Mouse (Mus musculus) urinary bladder, postnatal 4 days (tissue): ENCODE data around the gene Jdp2.

ENCODE experiments used
- DNase-seq, 2 experiments: peaks; one replicate each; pipeline ENCODE4 v3.0.0; 2021 to 2022; ENCODE audit warnings: low spot score in 2 of 2

Gene Jdp2

GRCm38 (mm10) chr12:85601531-85601930, 2.7 kb downstream of the Jdp2 start:
- DNase-seq: no peak

- DNase-seq: no peak
Observed at GRCm38 (mm10) chr12:85602153-85602552, 3.3 kb downstream of the Jdp2 start.

- DNase-seq: no peak
Observed at GRCm38 (mm10) chr12:85602811-85603210, 4.0 kb downstream of the Jdp2 start.

DNA sequence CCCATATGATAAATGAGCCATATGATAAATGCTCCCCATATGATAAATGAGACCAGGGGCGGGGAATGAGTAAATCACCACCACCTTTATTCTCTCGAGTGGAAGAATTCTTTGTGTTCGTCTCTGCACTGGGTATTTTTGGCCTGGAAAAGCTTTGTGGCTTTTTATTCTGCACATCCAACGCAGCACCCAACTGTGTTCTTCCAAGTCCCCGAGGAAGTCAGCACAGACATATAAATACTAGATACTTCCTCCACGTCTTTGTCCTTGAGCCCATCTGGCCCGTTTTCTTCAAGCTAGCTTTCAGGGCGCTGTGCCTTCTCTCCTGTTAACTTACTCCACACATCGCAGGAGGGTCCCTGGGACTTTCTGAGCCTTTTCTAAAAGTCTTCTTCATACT, 4.9 kb downstream of the Jdp2 start:
- no peak for DNase-seq

DNA sequence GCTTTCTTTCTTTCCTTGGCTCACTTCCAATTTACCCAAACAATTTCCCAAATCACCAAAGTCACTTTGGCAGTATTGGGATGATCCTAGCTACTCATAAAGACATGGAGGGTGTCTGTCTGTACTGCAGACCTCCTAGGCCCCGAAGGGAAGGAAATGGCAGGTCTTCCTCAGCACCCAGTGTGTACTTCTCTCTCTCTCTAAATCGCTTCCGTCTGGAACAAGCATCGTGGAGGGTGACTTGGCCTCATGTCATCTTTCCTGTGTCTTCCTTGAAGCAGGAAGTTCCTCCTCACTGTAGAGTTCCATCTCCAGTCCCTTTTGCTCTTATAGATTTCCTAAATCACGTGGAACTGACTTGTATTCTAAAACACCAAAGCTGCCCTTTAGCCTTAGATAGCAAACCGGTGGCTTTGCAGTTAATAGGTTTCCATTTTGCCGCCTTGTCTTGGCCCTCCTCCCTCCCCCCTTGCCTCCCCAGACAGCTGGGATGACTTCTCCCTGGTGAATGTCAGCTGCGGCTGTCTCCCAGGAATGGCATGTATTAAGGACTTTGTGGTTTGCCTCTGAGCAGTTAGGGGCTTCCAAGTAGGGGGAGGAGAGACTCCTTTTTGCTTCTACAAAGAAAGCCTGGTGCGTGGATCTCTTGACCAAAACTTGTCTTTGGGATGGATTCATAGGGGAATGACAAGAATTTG, 5.6 kb downstream of the Jdp2 start:
- no peak for DNase-seq

DNA sequence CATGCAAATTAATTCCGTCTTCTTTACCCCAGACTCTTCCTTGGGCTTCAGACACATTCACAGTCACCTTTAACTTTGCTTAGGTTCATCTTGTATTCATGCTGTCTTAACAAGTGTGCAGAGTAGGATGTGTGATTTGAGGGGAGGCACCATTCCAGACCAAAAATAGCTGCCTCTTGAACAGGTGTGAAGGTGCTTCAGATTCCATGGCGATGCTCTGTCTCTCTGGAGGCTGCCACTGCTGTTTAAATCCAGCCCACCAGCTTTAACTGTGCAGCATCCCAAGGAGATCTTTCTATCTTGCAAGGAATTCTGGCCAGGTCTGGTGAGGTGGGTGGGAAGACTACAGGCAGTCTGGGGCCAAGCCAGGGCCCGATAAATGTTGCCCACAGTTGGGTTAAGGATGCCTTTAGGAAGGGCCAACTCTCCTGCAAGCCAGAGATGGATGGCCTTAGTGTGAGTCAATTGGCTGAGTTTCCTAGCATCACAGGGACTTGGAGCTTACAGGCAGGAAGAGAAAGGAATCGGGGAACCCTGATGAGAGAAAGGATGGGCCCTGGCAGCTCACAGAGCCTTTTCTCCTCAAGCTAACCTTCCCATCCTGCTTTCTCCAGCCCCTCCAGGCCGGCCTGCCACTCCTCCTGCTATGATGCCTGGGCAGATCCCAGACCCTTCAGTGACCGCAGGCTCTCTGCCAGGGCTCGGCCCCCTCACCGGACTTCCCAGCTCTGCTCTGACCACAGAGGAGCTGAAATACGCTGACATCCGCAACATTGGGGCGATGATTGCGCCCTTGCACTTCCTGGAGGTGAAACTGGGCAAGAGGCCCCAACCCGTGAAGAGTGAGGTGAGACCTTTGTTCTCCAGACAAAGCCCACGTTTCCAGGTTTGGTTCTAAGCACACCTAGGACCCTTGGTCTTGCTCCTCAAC, 9.0 kb downstream of the Jdp2 start:
- no peak for DNase-seq

GRCm38 (mm10) chr12:85610167-85610566, 11.3 kb downstream of the Jdp2 start:
- DNase-seq: no peak

- no peak for DNase-seq
Observed at GRCm38 (mm10) chr12:85614090-85614489, 15.3 kb downstream of the Jdp2 start.

DNA sequence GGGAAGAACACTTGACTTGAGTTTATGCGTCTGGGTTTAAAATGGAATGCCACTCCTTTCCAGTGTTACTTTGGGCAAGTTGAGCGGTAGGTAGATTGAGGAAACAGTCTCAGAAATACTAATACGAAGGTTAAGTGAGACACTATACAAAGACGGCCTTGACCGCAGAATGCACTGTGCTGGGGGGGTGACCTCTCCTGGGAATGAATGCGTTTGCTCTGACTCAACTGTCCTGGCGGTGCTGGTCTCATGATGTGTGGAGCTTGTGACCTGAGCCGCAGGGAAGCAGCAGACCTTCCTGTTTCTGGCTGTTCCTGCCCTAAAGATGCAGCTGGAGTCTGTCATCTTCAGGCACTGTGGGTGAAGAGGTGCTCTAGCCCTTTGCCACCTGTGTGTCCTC, 16.7 kb downstream of the Jdp2 start:
- DNase-seq: no peak

DNA sequence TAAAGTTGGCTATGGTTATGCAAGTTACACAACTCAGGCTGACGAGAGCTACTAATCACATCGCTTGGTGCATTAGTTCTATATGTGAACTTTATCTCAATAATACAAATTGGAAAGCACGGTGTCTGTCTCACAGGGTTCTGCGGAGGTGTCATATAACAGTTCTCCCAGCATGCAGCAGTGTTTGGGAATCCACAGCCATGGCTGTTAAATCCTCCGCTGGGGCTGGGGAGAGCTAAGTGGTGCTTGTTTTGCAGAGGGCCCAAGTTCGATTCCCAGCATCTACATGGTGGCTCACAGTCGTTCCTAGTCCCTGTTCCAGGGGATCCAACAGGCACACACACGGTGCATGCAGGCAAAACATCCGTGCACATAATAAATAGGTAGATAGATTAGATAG, 19.1 kb downstream of the Jdp2 start:
- DNase-seq: no peak

- no peak for DNase-seq
Observed at GRCm38 (mm10) chr12:85618430-85618829, 19.6 kb downstream of the Jdp2 start.

DNA sequence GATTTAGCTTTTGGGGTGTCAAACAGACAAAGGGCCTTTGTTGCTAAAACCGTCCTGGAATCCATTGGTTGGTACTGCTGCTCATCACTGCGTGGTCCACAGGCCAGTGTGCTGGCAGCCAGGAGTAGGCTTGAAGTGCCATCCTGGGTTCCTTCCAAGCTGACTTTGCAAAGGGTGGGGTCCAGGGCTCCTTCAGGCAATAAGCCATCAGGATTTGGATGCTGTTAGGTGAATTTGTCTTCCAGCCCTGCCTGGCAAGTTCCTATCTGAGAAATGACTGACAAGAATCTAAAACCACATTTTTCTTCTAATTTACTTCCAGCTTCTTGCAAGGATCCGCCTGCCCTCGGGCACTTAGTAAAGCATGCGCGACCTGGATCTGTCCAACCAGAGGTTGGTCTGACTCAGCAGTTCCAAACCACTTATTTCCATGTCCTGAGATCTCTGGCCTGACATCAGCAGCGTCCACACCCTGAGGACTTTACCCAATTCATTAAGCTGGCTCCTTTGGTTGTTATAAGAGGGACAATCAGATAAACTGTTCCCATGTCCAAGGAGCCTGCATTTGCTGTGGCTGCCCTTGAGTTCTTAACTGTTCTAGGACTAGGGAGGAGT, 20.6 kb downstream of the Jdp2 start:
- DNase-seq: no peak

DNA sequence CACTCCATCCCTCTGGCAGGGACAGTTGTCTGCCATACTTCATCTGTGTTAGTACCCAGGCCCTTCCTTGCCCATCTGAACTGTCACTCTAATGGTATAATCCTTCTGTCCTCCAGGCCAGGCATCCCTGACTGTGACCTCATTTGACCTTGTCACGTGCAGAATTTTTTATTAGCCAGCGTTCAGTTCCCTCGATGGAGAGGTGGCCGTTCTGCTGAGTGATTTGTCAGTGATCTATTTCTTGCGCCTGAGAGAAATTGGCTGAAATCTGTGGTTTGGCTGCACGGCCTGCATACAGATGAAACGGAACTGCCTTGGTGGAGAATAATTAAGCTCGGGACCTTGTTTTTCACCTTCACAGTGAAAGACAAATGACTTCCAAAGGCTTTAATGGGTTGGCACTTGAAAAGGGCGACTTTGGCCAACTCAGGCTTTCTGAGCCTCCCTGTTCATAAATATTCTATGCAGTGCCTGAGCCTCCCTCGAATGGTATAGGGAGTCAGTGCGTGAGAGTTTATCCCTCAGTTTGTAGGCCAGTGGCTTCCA, 21.1 kb downstream of the Jdp2 start:
- no peak for DNase-seq

DNA sequence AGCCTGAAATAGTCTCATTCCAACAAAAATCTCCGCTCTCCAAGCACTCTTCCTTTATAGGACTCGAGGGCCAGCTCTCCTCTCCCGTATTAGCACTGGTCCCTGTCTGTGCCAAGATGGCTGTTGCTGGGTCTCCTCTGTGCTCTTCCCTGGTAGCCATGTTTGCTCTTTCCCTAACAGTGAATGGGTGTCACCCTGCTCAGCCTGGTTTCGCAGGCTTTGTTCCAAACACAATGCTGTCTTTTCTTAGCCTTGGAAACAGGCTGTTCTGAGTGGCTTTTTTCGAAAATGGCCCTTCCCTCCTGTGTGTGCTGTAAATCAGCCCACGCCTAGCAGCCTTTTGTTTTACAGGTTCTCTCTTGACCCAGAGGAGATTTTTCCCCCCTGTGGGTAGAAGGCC, 22.2 kb downstream of the Jdp2 start:
- DNase-seq: no peak

DNA sequence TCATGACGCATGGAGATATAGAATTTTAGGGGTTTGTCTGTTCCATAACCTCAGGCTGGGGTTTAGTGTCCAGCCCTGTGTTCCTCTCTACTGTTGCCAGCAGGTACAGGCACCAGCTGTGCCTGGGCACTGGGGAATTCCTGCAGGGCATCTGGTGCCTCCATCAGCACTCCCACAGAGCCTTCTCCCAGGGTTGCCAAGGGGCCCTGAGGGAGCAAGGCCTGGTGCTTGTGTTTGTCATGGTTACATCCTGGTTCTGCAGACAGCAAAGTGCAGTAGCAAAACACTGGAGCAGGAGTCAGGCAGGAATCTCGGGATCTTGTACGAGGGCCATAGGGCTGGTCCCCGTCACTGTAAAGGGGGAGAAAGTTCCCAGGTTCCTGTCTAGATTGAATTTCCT, 22.8 kb downstream of the Jdp2 start:
- no peak for DNase-seq

GRCm38 (mm10) chr12:85623711-85624110, 24.9 kb downstream of the Jdp2 start:
- no peak for DNase-seq

- DNase-seq: no peak
Observed at GRCm38 (mm10) chr12:85624652-85625051, 25.8 kb downstream of the Jdp2 start.

DNA sequence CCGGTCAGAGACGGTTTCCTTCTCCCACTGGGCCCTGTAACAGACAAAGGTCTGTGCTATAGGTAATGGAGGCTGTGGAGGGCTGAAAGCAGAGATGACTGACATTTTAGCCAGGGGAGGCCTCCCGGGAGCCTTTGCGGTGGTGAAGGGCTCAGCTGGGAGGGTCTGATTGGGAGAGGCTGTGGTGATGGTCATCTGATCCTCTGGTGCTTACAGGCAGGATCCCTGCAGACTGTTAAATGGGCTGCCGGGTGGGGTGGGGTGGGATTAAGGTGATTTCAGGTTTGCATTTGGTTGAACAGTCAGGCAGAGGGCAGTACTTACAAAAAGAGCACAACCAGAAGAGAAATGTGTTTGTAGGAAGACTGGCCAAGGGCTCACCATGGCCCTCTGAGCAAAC, 27.0 kb downstream of the Jdp2 start:
- no peak for DNase-seq

GRCm38 (mm10) chr12:85629661-85630481, 31.0 kb downstream of the Jdp2 start:
- no peak for DNase-seq

GRCm38 (mm10) chr12:85631196-85631595, 32.4 kb downstream of the Jdp2 start:
- DNase-seq: no peak

DNA sequence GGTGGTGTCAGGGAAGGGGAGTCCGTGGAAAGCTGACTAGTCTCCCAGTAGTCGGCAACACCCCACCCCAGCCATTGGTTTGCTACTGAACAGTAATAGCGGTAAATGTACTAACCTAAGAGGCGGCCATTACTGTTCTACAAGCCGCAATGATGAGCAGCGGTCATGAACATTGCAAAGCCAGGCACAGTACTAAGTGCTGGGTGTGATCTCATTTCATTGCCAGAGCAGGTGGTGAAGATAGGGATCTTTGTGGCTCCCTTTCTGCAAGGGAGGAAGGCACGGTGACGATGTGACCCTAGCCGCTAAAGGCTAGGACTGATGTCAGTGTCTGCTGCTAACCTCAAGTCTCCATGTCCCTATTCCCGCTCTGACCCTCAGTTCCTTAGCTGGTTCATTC, 33.5 kb downstream of the Jdp2 start:
- no peak for DNase-seq

GRCm38 (mm10) chr12:85637932-85638331, 39.1 kb downstream of the Jdp2 start:
- DNase-seq: no peak
